Mouse (Mus musculus): ENCODE measurements around the gene Kif1b.

GRCm38 (mm10) chr4:149202467-149202866 lies 105.0 kb downstream of the Kif1b start:
- TF ChIP-seq CTCF (IDR thresholded peaks at IDR 0.05; ENCODE audit: borderline replicate concordance, extremely low read depth, insufficient read depth, insufficient read length) (no peak), POLR2A (IDR thresholded peaks at IDR 0.05; ENCODE audit: borderline replicate concordance, extremely low read depth, insufficient read depth, insufficient read length, poor library complexity, severe bottlenecking) (no peak)

Measured in brain, embryonic 14.5 days (tissue).